ENCODE assay signal across 1 mouse cellular context in genomic region chr17:46384061-46384801, GRCm38 (mm10).
TF ChIP-seq lines count a peak whose summit lies in the region.

No protein-coding gene starts in this region.

TF ChIP-seq in ES-E14, 5 proteins besides CTCF, POLR2A, EP300 and RAD21:
- no peak for TF ChIP-seq HCFC1 (IDR thresholded peaks at IDR 0.05; ENCODE audit: borderline replicate concordance, insufficient read depth, low read length)
